19 mouse cellular contexts compared by ENCODE assay signal in genomic region chr4:23031271-23031670, GRCm38 (mm10).
A peak's percentile ranks its signal among the peaks of the same experiment; 100 is the strongest.
DNase-seq lines count a peak whose midpoint lies in the region; ATAC-seq and TF ChIP-seq lines count a peak whose summit lies in the region.
"Had no signal": no experiment of that assay in that cellular context is flagged by ENCODE, and none has a peak within 500 bp of the region (broad histone marks: within the 10 kb centered on the region; RNA-seq: fewer than 3 reads in every experiment).

No protein-coding gene starts in this region.

- no peak for TF ChIP-seq CTCF in intestine, postnatal 0 days (IDR thresholded peaks at IDR 0.05; ENCODE audit: low read depth)

- H3K36me3 ChIP-seq in intestine, embryonic 16.5 days (ENCODE audit: control insufficient read depth, insufficient read depth, low read length): no peaks in the 10 kb centered on the region
- H3K36me3 ChIP-seq in intestine, embryonic 15.5 days: no peaks in the 10 kb centered on the region
- H3K36me3 ChIP-seq in intestine, postnatal 0 days (ENCODE audit: control insufficient read depth, insufficient read depth): no peaks in the 10 kb centered on the region
- H3K36me3 ChIP-seq: G1E had no signal

- H3K27me3 ChIP-seq in intestine, embryonic 16.5 days (replicated peaks; ENCODE audit: control insufficient read depth, insufficient read depth, low read length): no peaks in the 10 kb centered on the region
- no peaks in the 10 kb centered on the region for H3K27me3 ChIP-seq in intestine, embryonic 15.5 days (replicated peaks)
- no peaks in the 10 kb centered on the region for H3K27me3 ChIP-seq in intestine, postnatal 0 days (replicated peaks; ENCODE audit: control insufficient read depth, insufficient read depth, low read length)
- H3K27me3 ChIP-seq: CH12.LX, Patski had no signal

- peak; percentile 74 for ATAC-seq in intestine, embryonic 16.5 days
- ATAC-seq in intestine, embryonic 15.5 days: no peak
- peak; percentile 59; the same call in 1 of the 2 replicates for ATAC-seq in intestine, postnatal 0 days
- ATAC-seq: activated CD4-positive, CD25-positive, alpha-beta regulatory T cell, adult 4 months; CD4-positive, CD25-positive, alpha-beta regulatory T cell, adult 4 months; Patski had no signal

- H3K4me3 ChIP-seq in intestine, embryonic 16.5 days (ENCODE audit: low read length): no peak overlapping the region
- no peak overlapping the region for H3K4me3 ChIP-seq in intestine, embryonic 15.5 days (replicated peaks)
- no peak overlapping the region for H3K4me3 ChIP-seq in intestine, postnatal 0 days (ENCODE audit: low read depth, low read length)

- H3K4me1 ChIP-seq in intestine, embryonic 16.5 days (ENCODE audit: control insufficient read depth, insufficient read depth, low read length): no peaks in the 10 kb centered on the region
- no peaks in the 10 kb centered on the region for H3K4me1 ChIP-seq in intestine, embryonic 15.5 days (replicated peaks)
- H3K4me1 ChIP-seq in intestine, postnatal 0 days (replicated peaks; ENCODE audit: control insufficient read depth, insufficient read depth, low read length): no peaks in the 10 kb centered on the region

- H3K4me2 ChIP-seq in intestine, embryonic 16.5 days (ENCODE audit: low read depth, low read length): no peak overlapping the region
- no peak overlapping the region for H3K4me2 ChIP-seq in intestine, embryonic 15.5 days (replicated peaks)
- H3K4me2 ChIP-seq in intestine, postnatal 0 days (replicated peaks; ENCODE audit: low read depth): no peak overlapping the region

- no peak for DNase-seq in embryo, embryonic 10.5 days (ENCODE audit: low spot score)
- DNase-seq: adrenal gland, adult 2 months; adrenal gland, adult 8-10 months; adrenal gland, postnatal 10 days; adrenal gland, postnatal 14 days; adrenal gland, postnatal 25 days; adrenal gland, postnatal 36 days; B cell, adult 2 months; cerebellum, adult 11 months; cerebellum, adult 11-12 months; cerebellum, adult 18-20 months had no signal

- H3K27ac ChIP-seq in intestine, embryonic 16.5 days (ENCODE audit: low read length): no peak overlapping the region
- H3K27ac ChIP-seq in intestine, embryonic 15.5 days: no peak overlapping the region
- no peak overlapping the region for H3K27ac ChIP-seq in intestine, postnatal 0 days (ENCODE audit: low read depth, low read length)

- no peaks in the 10 kb centered on the region for H3K9me3 ChIP-seq in intestine, embryonic 16.5 days (ENCODE audit: control insufficient read depth, low read length)
- H3K9me3 ChIP-seq in intestine, embryonic 15.5 days: no peaks in the 10 kb centered on the region
- H3K9me3 ChIP-seq in intestine, postnatal 0 days (ENCODE audit: control insufficient read depth): no peaks in the 10 kb centered on the region
- H3K9me3 ChIP-seq: G1E had no signal

- WGBS in intestine, embryonic 16.5 days: 72% methylated on average over 2 of the region's 2 CpGs
- WGBS in intestine, embryonic 15.5 days: 73% methylated on average over 2 of the region's 2 CpGs
- WGBS in intestine, postnatal 0 days: 56% methylated on average over 2 of the region's 2 CpGs

- H3K9ac ChIP-seq in intestine, embryonic 16.5 days (ENCODE audit: low read depth, low read length): no peak overlapping the region
- H3K9ac ChIP-seq in intestine, embryonic 15.5 days: no peak overlapping the region
- H3K9ac ChIP-seq in intestine, postnatal 0 days (ENCODE audit: low read depth, low read length): no peak overlapping the region
